Mouse (Mus musculus) forebrain, embryonic 16.5 days (tissue): Measurements from ENCODE around the gene Apoc1. TPM values are rescaled to one million over a fixed set of nuclear protein-coding genes. Genes with fewer than 3 reads are reported as not detected.
"Not testable (repeated sequence)": the region's sequence is repeated elsewhere in the genome, so short reads cannot be mapped to it uniquely, and the experiment has no call there.

Experiments
- ATAC-seq: fragments of 200-750 bp; cut with Nextera tagmentation; 2 replicates; pipeline ENCODE4 v1.8.0; 2017; ENCODE audit warnings: mild to moderate bottlenecking, moderate library complexity
- H3K27ac ChIP-seq: fragments of 300-500 bp; sonication (generic); 2 replicates; pipeline ENCODE4 v1.5.1; 2014; ENCODE audit warnings: low read length, control low read depth
- H3K27me3 ChIP-seq: fragments of 300-500 bp; sonication (generic); replicated peaks from 2 replicates; pipeline ENCODE4 v1.6.1; 2014; ENCODE audit warnings: low read length; ENCODE audit not compliant: control insufficient read depth, insufficient read depth
- H3K36me3 ChIP-seq: fragments of 300-500 bp; sonication (generic); 2 replicates; pipeline ENCODE4 v1.6.1; 2014; ENCODE audit not compliant: control insufficient read depth, insufficient read depth
- H3K4me1 ChIP-seq: fragments of 300-500 bp; sonication (generic); replicated peaks from 2 replicates; pipeline ENCODE4 v1.6.1; 2014; ENCODE audit warnings: low read length; ENCODE audit not compliant: control insufficient read depth, insufficient read depth
- H3K4me2 ChIP-seq: fragments of 300-500 bp; sonication (generic); 2 replicates; pipeline ENCODE4 v1.6.1; 2014; ENCODE audit warnings: mild to moderate bottlenecking, low read length, control low read depth
- H3K4me3 ChIP-seq: fragments of 300-500 bp; sonication (generic); replicated peaks from 2 replicates; pipeline ENCODE4 v1.5.1; 2014; ENCODE audit warnings: mild to moderate bottlenecking, low read length, control low read depth
- H3K9ac ChIP-seq: fragments of 300-500 bp; sonication (generic); replicated peaks from 2 replicates; pipeline ENCODE4 v1.6.1; 2014; ENCODE audit warnings: low read depth, low read length, control low read depth
- H3K9me3 ChIP-seq: fragments of 300-500 bp; sonication (generic); 2 replicates; pipeline ENCODE4 v1.6.1; 2016; ENCODE audit warnings: low read length; ENCODE audit not compliant: control insufficient read depth
- WGBS: fragments of 180-500 bp; shearing (Covaris S2); extraction: QIAGEN DNeasy Blood & Tissue Kit; methylation state at CpG from one replicate; pipeline ENCODE4 v1.1.7; 2014; 5-methylcytosine and 5-hydroxymethylcytosine counted together
- polyA plus RNA-seq: library from polyadenylated mRNA; unstranded; fragments of >200 nt; fragmentation: Nextera tagmentation; extraction: Ambion mirVana; gene quantifications from 2 replicates; pipeline ENCODE4 v1.2.1, GENCODE M21; 2015

Gene Apoc1
- polyA plus RNA-seq, 1 experiment from 2014 or later, result 0.58 TPM

- Histone ChIP-seq H3K9ac (no peak overlapping the region), H3K9me3 (no peaks in the 10 kb centered on the region), H3K4me2 (no peak overlapping the region), H3K27ac (no peak overlapping the region), H3K4me3 (no peak overlapping the region), H3K36me3 (no peaks in the 10 kb centered on the region), H3K4me1 (peaks cover 4% of the 10 kb centered on the region; the same call in 1 of the 2 replicates), H3K27me3 (no peaks in the 10 kb centered on the region)
- ATAC-seq, result no peak
- WGBS, result 95% methylated on average over 4 of the region's 4 CpGs
Observed at GRCm38 (mm10) chr7:19690845-19691244, 1.6 kb downstream of the Apoc1 start.

- Histone ChIP-seq H3K36me3 (no peaks in the 10 kb centered on the region), H3K4me3 (no peak overlapping the region), H3K4me1 (peaks cover 4% of the 10 kb centered on the region; the same call in 1 of the 2 replicates), H3K27me3 (no peaks in the 10 kb centered on the region), H3K9ac (no peak overlapping the region), H3K4me2 (no peak overlapping the region), H3K9me3 (no peaks in the 10 kb centered on the region), H3K27ac (no peak overlapping the region)
- WGBS, result 93% methylated on average over 2 of the region's 2 CpGs
- ATAC-seq, result no peak
Observed at GRCm38 (mm10) chr7:19688611-19689010, 3.8 kb downstream of the Apoc1 start.

- ATAC-seq, result no peak
- Histone ChIP-seq H3K36me3 (no peaks in the 10 kb centered on the region), H3K4me1 (0 out of 2 replicates have a peak, but pooled peaks cover under 1% of the 10 kb centered on the region), H3K4me2 (no peak overlapping the region), H3K4me3 (no peak overlapping the region), H3K9me3 (no peaks in the 10 kb centered on the region), H3K27ac (no peak overlapping the region), H3K27me3 (no peaks in the 10 kb centered on the region), H3K9ac (no peak overlapping the region)
- 89% methylated on average over 10 of the region's 10 CpGs for WGBS
Observed at GRCm38 (mm10) chr7:19688101-19688500, 4.4 kb downstream of the Apoc1 start.

DNA sequence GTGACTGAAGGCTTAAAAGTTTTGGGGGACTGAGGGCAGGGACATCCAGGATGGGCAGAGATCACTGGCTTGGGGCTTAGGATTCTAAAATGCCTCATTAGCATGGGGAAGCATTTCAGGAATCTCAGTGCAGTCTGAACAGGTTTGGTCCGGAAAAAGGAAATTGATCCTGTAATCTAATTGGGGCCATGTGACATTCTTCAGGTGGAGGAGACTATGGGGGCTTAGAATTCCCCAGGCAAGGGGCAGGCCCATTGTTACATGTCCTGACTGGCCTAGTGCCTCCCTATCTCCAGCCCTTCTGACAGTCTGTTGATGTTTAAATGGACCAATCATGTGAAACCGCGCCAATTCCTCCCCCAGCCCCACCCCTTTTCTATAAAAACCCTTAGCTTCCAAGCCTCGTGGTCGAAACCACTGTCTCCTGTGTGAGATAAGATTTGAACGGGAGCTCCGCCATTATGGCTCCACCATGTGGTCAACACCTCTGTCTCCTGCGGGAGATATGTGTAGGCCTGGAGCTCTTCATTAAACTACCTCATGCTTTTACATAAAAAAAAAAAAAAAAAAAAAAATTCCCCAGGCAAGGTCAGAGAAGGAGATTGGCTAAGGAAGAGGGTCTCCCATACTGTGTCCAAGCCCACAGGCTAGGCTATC lies 5.4 kb downstream of the Apoc1 start:
- not testable (repeated sequence) for H3K27me3 ChIP-seq, ATAC-seq, H3K9ac ChIP-seq, H3K9me3 ChIP-seq, H3K27ac ChIP-seq, H3K4me3 ChIP-seq, H3K36me3 ChIP-seq, H3K4me1 ChIP-seq, H3K4me2 ChIP-seq
- WGBS, result 78% methylated on average over 8 of the region's 8 CpGs

GRCm38 (mm10) chr7:19686521-19686920 lies 5.9 kb downstream of the Apoc1 start:
- H3K27ac ChIP-seq, result no peak overlapping the region
- no peaks in the 10 kb centered on the region for H3K36me3 ChIP-seq
- no peak overlapping the region for H3K9ac ChIP-seq
- 83% methylated on average over 6 of the region's 6 CpGs for WGBS
- H3K27me3 ChIP-seq, result no peaks in the 10 kb centered on the region
- H3K4me2 ChIP-seq, result no peak overlapping the region
- ATAC-seq, result no peak
- no peaks in the 10 kb centered on the region for H3K4me1 ChIP-seq
- H3K4me3 ChIP-seq, result no peak overlapping the region
- H3K9me3 ChIP-seq, result no peaks in the 10 kb centered on the region

DNA sequence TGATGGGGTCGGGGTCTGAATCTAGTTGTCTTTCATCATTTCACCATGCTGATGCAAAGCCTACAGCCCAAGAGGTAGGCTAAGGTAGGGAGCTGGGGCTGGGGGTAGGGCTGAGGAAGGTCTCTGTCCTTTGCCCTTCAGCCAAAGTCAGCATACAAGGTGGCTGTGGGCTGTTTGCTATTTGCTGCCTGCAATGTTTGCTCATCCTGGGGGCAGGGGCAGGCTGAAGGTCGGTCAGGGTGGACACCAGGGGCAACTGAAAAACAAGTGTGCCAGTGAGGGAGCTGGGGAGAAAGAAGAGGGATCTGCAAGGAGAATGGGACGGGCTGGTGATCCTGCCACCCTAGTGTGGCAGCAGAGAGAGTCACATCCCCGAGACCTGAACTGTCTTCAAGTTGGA lies 7.1 kb downstream of the Apoc1 start:
- H3K27me3 ChIP-seq, result no peaks in the 10 kb centered on the region
- no peak for ATAC-seq
- 71% methylated on average over 4 of the region's 4 CpGs for WGBS
- no peak overlapping the region for H3K4me3 ChIP-seq
- H3K4me2 ChIP-seq, result no peak overlapping the region
- no peaks in the 10 kb centered on the region for H3K4me1 ChIP-seq
- no peak overlapping the region for H3K27ac ChIP-seq
- H3K36me3 ChIP-seq, result no peaks in the 10 kb centered on the region
- no peaks in the 10 kb centered on the region for H3K9me3 ChIP-seq
- no peak overlapping the region for H3K9ac ChIP-seq

DNA sequence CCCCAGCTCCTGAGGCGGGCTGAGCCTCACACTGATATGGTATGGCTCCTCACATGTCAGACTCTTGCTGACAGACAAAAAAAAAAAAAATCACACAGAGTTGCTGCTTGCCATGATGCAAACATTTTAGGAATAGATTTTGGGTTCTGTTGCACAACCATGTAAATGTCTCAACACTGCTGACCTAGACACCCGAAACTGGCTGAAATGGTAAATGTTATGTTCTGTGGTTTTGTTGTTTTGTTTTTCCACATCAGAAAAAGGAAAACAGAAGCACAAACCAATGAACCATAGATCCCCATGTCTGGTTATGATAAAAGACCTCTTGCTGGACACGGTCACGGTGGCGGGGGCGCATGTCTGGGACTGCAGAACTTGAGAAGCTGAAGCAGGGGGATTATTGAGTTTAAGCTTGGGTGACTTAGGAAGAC lies 8.7 kb downstream of the Apoc1 start:
- Histone ChIP-seq H3K27ac (no peak overlapping the region), H3K27me3 (no peaks in the 10 kb centered on the region), H3K9me3 (no peaks in the 10 kb centered on the region), H3K9ac (no peak overlapping the region), H3K4me2 (no peak overlapping the region), H3K36me3 (no peaks in the 10 kb centered on the region), H3K4me1 (no peaks in the 10 kb centered on the region), H3K4me3 (no peak overlapping the region)
- 90% methylated on average over 6 of the region's 6 CpGs for WGBS
- ATAC-seq, result no peak

- Histone ChIP-seq H3K4me1 (no peaks in the 10 kb centered on the region), H3K4me3 (no peak overlapping the region), H3K36me3 (no peaks in the 10 kb centered on the region), H3K9me3 (no peaks in the 10 kb centered on the region), H3K27me3 (no peaks in the 10 kb centered on the region), H3K9ac (no peak overlapping the region), H3K4me2 (no peak overlapping the region), H3K27ac (no peak overlapping the region)
- no peak for ATAC-seq
- WGBS, result 77% methylated on average over 3 of the region's 3 CpGs
Observed at GRCm38 (mm10) chr7:19682979-19683378, 9.5 kb downstream of the Apoc1 start.

- Histone ChIP-seq H3K9me3 (no peaks in the 10 kb centered on the region), H3K4me2 (no peak within 1 kb of the TSS), H3K36me3 (no peaks in the 10 kb centered on the region), H3K4me3 (no peak within 1 kb of the TSS), H3K27ac (no peak within 1 kb of the TSS), H3K4me1 (no peaks in the 10 kb centered on the region), H3K9ac (0 out of 2 replicates have a peak within 1 kb of the TSS, but pooled peaks have one; percentile 17), H3K27me3 (no peaks in the 10 kb centered on the region)
- 62% methylated on average over 8 of the region's 8 CpGs for WGBS
- ATAC-seq, result no peak
Observed at GRCm38 (mm10) chr7:19681202-19681694, 11.2 kb downstream of the Apoc1 start, which contains the start of the genes Gm44805 and Apoc4. Gene Gm44805 (minus strand): TSS chr7:19681423. Gene Apoc4 (minus strand): TSS chr7:19681479.
